Mouse (Mus musculus): ENCODE measurements at regions not wholly inside any gene's neighbourhood (a gene's known extent, or its start where the extent isn't known, plus 50 kb on each side); places are given as distances from the start of the nearest gene placed in this dataset.

GRCm38 (mm10) chr12:27537507-27537906 is 195.1 kb upstream of the Sox11 start:
- no peak overlapping the region for H3K9ac ChIP-seq (ENCODE audit: low read depth, low read length)
- no peak overlapping the region for H3K4me2 ChIP-seq (replicated peaks; ENCODE audit: low read depth)
- H3K4me3 ChIP-seq (ENCODE audit: low read depth, low read length) = no peak overlapping the region
- no peaks in the 10 kb centered on the region for H3K36me3 ChIP-seq (ENCODE audit: control insufficient read depth, insufficient read depth)
- no peak overlapping the region for H3K27ac ChIP-seq (ENCODE audit: low read depth, low read length)
- TF ChIP-seq CTCF (IDR thresholded peaks at IDR 0.05; ENCODE audit: low read depth) = no peak
- no peaks in the 10 kb centered on the region for H3K27me3 ChIP-seq (replicated peaks; ENCODE audit: control insufficient read depth, insufficient read depth, low read length)
- ATAC-seq = no peak
- 0 out of 2 replicates have a peak, but pooled peaks cover 3% of the 10 kb centered on the region for H3K4me1 ChIP-seq (replicated peaks; ENCODE audit: control insufficient read depth, insufficient read depth, low read length)
- 81% methylated on average over 3 of the region's 3 CpGs for WGBS
- no peaks in the 10 kb centered on the region for H3K9me3 ChIP-seq (ENCODE audit: control insufficient read depth)

- 0 out of 2 replicates have a peak, but pooled peaks cover 3% of the 10 kb centered on the region for H3K4me1 ChIP-seq (replicated peaks; ENCODE audit: control insufficient read depth, insufficient read depth, low read length)
- no peak overlapping the region for H3K9ac ChIP-seq (ENCODE audit: low read depth, low read length)
- peak overlapping the region; percentile 14; the same call in 1 of the 2 replicates for H3K4me2 ChIP-seq (replicated peaks; ENCODE audit: low read depth)
- H3K4me3 ChIP-seq (ENCODE audit: low read depth, low read length) = no peak overlapping the region
- no peaks in the 10 kb centered on the region for H3K9me3 ChIP-seq (ENCODE audit: control insufficient read depth)
- ATAC-seq = no peak
- 61% methylated on average over 9 of the region's 9 CpGs for WGBS
- H3K36me3 ChIP-seq (ENCODE audit: control insufficient read depth, insufficient read depth) = no peaks in the 10 kb centered on the region
- no peak overlapping the region for H3K27ac ChIP-seq (ENCODE audit: low read depth, low read length)
- H3K27me3 ChIP-seq (replicated peaks; ENCODE audit: control insufficient read depth, insufficient read depth, low read length) = no peaks in the 10 kb centered on the region
- TF ChIP-seq CTCF (IDR thresholded peaks at IDR 0.05; ENCODE audit: low read depth) = no peak
Observed at GRCm38 (mm10) chr12:27537017-27537416, 194.6 kb upstream of the Sox11 start.

GRCm38 (mm10) chr12:27525604-27526003 is 183.2 kb upstream of the Sox11 start:
- no peak overlapping the region for H3K9ac ChIP-seq (ENCODE audit: low read depth, low read length)
- H3K27me3 ChIP-seq (replicated peaks; ENCODE audit: control insufficient read depth, insufficient read depth, low read length) = no peaks in the 10 kb centered on the region
- H3K4me3 ChIP-seq (ENCODE audit: low read depth, low read length) = no peak overlapping the region
- TF ChIP-seq CTCF (IDR thresholded peaks at IDR 0.05; ENCODE audit: low read depth) = no peak
- H3K9me3 ChIP-seq (ENCODE audit: control insufficient read depth) = no peaks in the 10 kb centered on the region
- H3K4me1 ChIP-seq (replicated peaks; ENCODE audit: control insufficient read depth, insufficient read depth, low read length) = no peaks in the 10 kb centered on the region
- 47% methylated on average over 2 of the region's 2 CpGs for WGBS
- H3K4me2 ChIP-seq (replicated peaks; ENCODE audit: low read depth) = no peak overlapping the region
- H3K27ac ChIP-seq (ENCODE audit: low read depth, low read length) = no peak overlapping the region
- H3K36me3 ChIP-seq (ENCODE audit: control insufficient read depth, insufficient read depth) = no peaks in the 10 kb centered on the region
- no peak for ATAC-seq

- Histone ChIP-seq H3K4me3 (ENCODE audit: low read depth, low read length) (no peak overlapping the region), H3K9ac (ENCODE audit: low read depth, low read length) (no peak overlapping the region), H3K9me3 (ENCODE audit: control insufficient read depth) (no peaks in the 10 kb centered on the region), H3K36me3 (ENCODE audit: control insufficient read depth, insufficient read depth) (no peaks in the 10 kb centered on the region), H3K4me1 (replicated peaks; ENCODE audit: control insufficient read depth, insufficient read depth, low read length) (0 out of 2 replicates have a peak, but pooled peaks cover 4% of the 10 kb centered on the region), H3K27me3 (replicated peaks; ENCODE audit: control insufficient read depth, insufficient read depth, low read length) (no peaks in the 10 kb centered on the region), H3K4me2 (replicated peaks; ENCODE audit: low read depth) (no peak overlapping the region), H3K27ac (ENCODE audit: low read depth, low read length) (no peak overlapping the region)
- TF ChIP-seq CTCF (IDR thresholded peaks at IDR 0.05; ENCODE audit: low read depth) = no peak
- no peak for ATAC-seq
- WGBS = 83% methylated on average over 3 of the region's 3 CpGs
Observed at GRCm38 (mm10) chr12:27513253-27513652, 170.9 kb upstream of the Sox11 start.

- no peak overlapping the region for H3K4me3 ChIP-seq (ENCODE audit: low read depth, low read length)
- no peak for TF ChIP-seq CTCF (IDR thresholded peaks at IDR 0.05; ENCODE audit: low read depth)
- H3K27ac ChIP-seq (ENCODE audit: low read depth, low read length) = peak overlapping the region; percentile 50
- no peak overlapping the region for H3K9ac ChIP-seq (ENCODE audit: low read depth, low read length)
- no peak for ATAC-seq
- no peak overlapping the region for H3K4me2 ChIP-seq (replicated peaks; ENCODE audit: low read depth)
- H3K27me3 ChIP-seq (replicated peaks; ENCODE audit: control insufficient read depth, insufficient read depth, low read length) = no peaks in the 10 kb centered on the region
- 0 out of 2 replicates have a peak, but pooled peaks cover 7% of the 10 kb centered on the region for H3K4me1 ChIP-seq (replicated peaks; ENCODE audit: control insufficient read depth, insufficient read depth, low read length)
- no peaks in the 10 kb centered on the region for H3K36me3 ChIP-seq (ENCODE audit: control insufficient read depth, insufficient read depth)
- no peaks in the 10 kb centered on the region for H3K9me3 ChIP-seq (ENCODE audit: control insufficient read depth)
Observed at GRCm38 (mm10) chr12:27508226-27508560, 165.8 kb upstream of the Sox11 start.

GRCm38 (mm10) chr12:27507523-27508225 is 165.3 kb upstream of the Sox11 start:
- no peaks in the 10 kb centered on the region for H3K9me3 ChIP-seq (ENCODE audit: control insufficient read depth)
- ATAC-seq = peak; percentile 96
- no peak overlapping the region for H3K4me2 ChIP-seq (replicated peaks; ENCODE audit: low read depth)
- no peak overlapping the region for H3K4me3 ChIP-seq (ENCODE audit: low read depth, low read length)
- H3K27me3 ChIP-seq (replicated peaks; ENCODE audit: control insufficient read depth, insufficient read depth, low read length) = no peaks in the 10 kb centered on the region
- WGBS = 24% methylated on average over 5 of the region's 5 CpGs
- TF ChIP-seq CTCF (IDR thresholded peaks at IDR 0.05; ENCODE audit: low read depth) = no peak
- no peak overlapping the region for H3K9ac ChIP-seq (ENCODE audit: low read depth, low read length)
- H3K4me1 ChIP-seq (replicated peaks; ENCODE audit: control insufficient read depth, insufficient read depth, low read length) = 0 out of 2 replicates have a peak, but pooled peaks cover 7% of the 10 kb centered on the region
- no peaks in the 10 kb centered on the region for H3K36me3 ChIP-seq (ENCODE audit: control insufficient read depth, insufficient read depth)
- peak overlapping the region; percentile 50 for H3K27ac ChIP-seq (ENCODE audit: low read depth, low read length)

All from intestine, postnatal 0 days (tissue).